Mouse (Mus musculus): Measurements from ENCODE around the gene Fga.

GRCm38 (mm10) chr3:83030331-83030730 is 4.5 kb downstream of the Fga start:
- no peak for TF ChIP-seq CTCF (IDR thresholded peaks at IDR 0.05; ENCODE audit: control insufficient read depth, insufficient read depth, insufficient read length)
- no peak for TF ChIP-seq USF1 (IDR thresholded peaks at IDR 0.05; ENCODE audit: low read depth)
- TF ChIP-seq MYOG (IDR thresholded peaks at IDR 0.05; ENCODE audit: control insufficient read depth, extremely low read depth, insufficient read length): no peak
- no peak for TF ChIP-seq CEBPB (IDR thresholded peaks at IDR 0.05; ENCODE audit: low read depth)
- no peak for TF ChIP-seq MAX (IDR thresholded peaks at IDR 0.05)
- no peak for TF ChIP-seq MYOD1 (IDR thresholded peaks at IDR 0.05; ENCODE audit: control insufficient read depth, insufficient read length, low read depth)
- no peak for TF ChIP-seq FOSL1 (IDR thresholded peaks at IDR 0.05; ENCODE audit: insufficient read depth, low read length, poor library complexity, severe bottlenecking)

All from C2C12 (cell line).